Mouse (Mus musculus) limb, embryonic 10.5 days (tissue): Measurements from ENCODE around the gene Rhot2. TPM values are rescaled to one million over a fixed set of nuclear protein-coding genes. Genes with fewer than 3 reads are reported as not detected.

Source experiments
- DNase-seq: peaks from one replicate; pipeline ENCODE4 v3.0.0-alpha.2; 2017; ENCODE audit warnings: low spot score
- H3K27ac ChIP-seq: fragments of 300-500 bp; sonication (generic); 2 replicates; pipeline ENCODE4 v1.5.1; 2016; ENCODE audit warnings: mild to moderate bottlenecking
- H3K27me3 ChIP-seq: fragments of 300-500 bp; sonication (generic); 2 replicates; pipeline ENCODE4 v1.6.1; 2016; ENCODE audit warnings: low read depth, mild to moderate bottlenecking; ENCODE audit not compliant: poor library complexity, severe bottlenecking
- H3K36me3 ChIP-seq: fragments of 300-500 bp; sonication (generic); 2 replicates; pipeline ENCODE4 v1.6.1; 2016; ENCODE audit warnings: mild to moderate bottlenecking, moderate library complexity
- H3K4me1 ChIP-seq: fragments of 300-500 bp; sonication (generic); 2 replicates; pipeline ENCODE4 v1.6.1; 2016
- H3K4me3 ChIP-seq: fragments of 300-500 bp; sonication (generic); 2 replicates; pipeline ENCODE4 v1.5.1; 2016; ENCODE audit warnings: mild to moderate bottlenecking, moderate library complexity
- H3K9me3 ChIP-seq: fragments of 300-500 bp; sonication (generic); replicated peaks from 2 replicates; pipeline ENCODE4 v1.6.1; 2016; ENCODE audit warnings: mild to moderate bottlenecking
- WGBS: fragments of 180-500 bp; shearing (Covaris S2); methylation state at CpG from one replicate; pipeline ENCODE4 v1.1.7; 2016; 5-methylcytosine and 5-hydroxymethylcytosine counted together
- polyA plus RNA-seq: library from polyadenylated mRNA; unstranded; fragments of >200 nt; fragmentation: Nextera tagmentation; extraction: Ambion mirVana; gene quantifications from 2 replicates; pipeline ENCODE4 v1.2.1, GENCODE M21; 2016

Rhot2 gene
- polyA plus RNA-seq, 1 experiment from 2014 or later, result 32.6 TPM

GRCm38 (mm10) chr17:25860229-25860628, 15.6 kb upstream of the Rhot2 start:
- H3K9me3 ChIP-seq, result no peaks in the 10 kb centered on the region

GRCm38 (mm10) chr17:25843636-25844395, 835 bp downstream of the Rhot2 start:
- Histone ChIP-seq H3K9me3 (no peaks in the 10 kb centered on the region), H3K4me3 (peak overlapping the region; percentile 95), H3K4me1 (peaks cover 35% of the 10 kb centered on the region), H3K27ac (peak overlapping the region; percentile 93), H3K36me3 (peaks cover 83% of the 10 kb centered on the region), H3K27me3 (no peaks in the 10 kb centered on the region)
- 3% methylated on average over 38 of the region's 38 CpGs for WGBS
- no peak for DNase-seq

More at GRCm38 (mm10) chr17:25860229-25860628, 15.6 kb upstream of the Rhot2 start:
- peak overlapping the region; percentile 95; the same call in 1 of the 2 replicates for H3K27ac ChIP-seq
- peaks cover 30% of the 10 kb centered on the region for H3K36me3 ChIP-seq
- H3K4me1 ChIP-seq, result peaks cover 35% of the 10 kb centered on the region
- 95% methylated on average over 6 of the region's 6 CpGs for WGBS
- peak overlapping the region; percentile 83 for H3K4me3 ChIP-seq
- DNase-seq, result no peak
- no peaks in the 10 kb centered on the region for H3K27me3 ChIP-seq

GRCm38 (mm10) chr17:25843122-25843521, 1.5 kb downstream of the Rhot2 start:
- peak overlapping the region; percentile 95 for H3K4me3 ChIP-seq
- H3K9me3 ChIP-seq, result no peaks in the 10 kb centered on the region
- H3K27me3 ChIP-seq, result no peaks in the 10 kb centered on the region
- no peak overlapping the region for H3K27ac ChIP-seq
- WGBS, result 97% methylated on average over 4 of the region's 4 CpGs
- H3K4me1 ChIP-seq, result peaks cover 40% of the 10 kb centered on the region
- H3K36me3 ChIP-seq, result peaks cover 83% of the 10 kb centered on the region
- no peak for DNase-seq

- no peaks in the 10 kb centered on the region for H3K27me3 ChIP-seq
- no peaks in the 10 kb centered on the region for H3K9me3 ChIP-seq
- H3K36me3 ChIP-seq, result peaks cover 83% of the 10 kb centered on the region
- H3K4me3 ChIP-seq, result peak overlapping the region; percentile 10; the same call in 1 of the 2 replicates
- DNase-seq, result no peak
- no peak overlapping the region for H3K27ac ChIP-seq
- H3K4me1 ChIP-seq, result peaks cover 45% of the 10 kb centered on the region
- 86% methylated on average over 3 of the region's 3 CpGs for WGBS
These were observed 2.1 kb downstream of the Rhot2 start for GRCm38 (mm10) chr17:25842509-25842908.

GRCm38 (mm10) chr17:25841117-25841880, 3.4 kb downstream of the Rhot2 start, which contains the start of gene Gm20683:
Gene Gm20683, minus strand, starts transcription at chr17:25841763.
- DNase-seq, result no peak
- H3K4me1 ChIP-seq, result peaks cover 57% of the 10 kb centered on the region
- peaks cover 75% of the 10 kb centered on the region for H3K36me3 ChIP-seq
- H3K4me3 ChIP-seq, result peak within 1 kb of the TSS; percentile 10; the same call in 1 of the 2 replicates
- H3K27me3 ChIP-seq, result no peaks in the 10 kb centered on the region
- 92% methylated on average over 22 of the region's 22 CpGs for WGBS
- no peak within 1 kb of the TSS for H3K27ac ChIP-seq
- no peaks in the 10 kb centered on the region for H3K9me3 ChIP-seq

- no peak for DNase-seq
- Histone ChIP-seq H3K27me3 (no peaks in the 10 kb centered on the region), H3K4me1 (peaks cover 65% of the 10 kb centered on the region), H3K9me3 (no peaks in the 10 kb centered on the region), H3K27ac (no peak overlapping the region), H3K4me3 (0 out of 2 replicates have a peak overlapping the region, but pooled peaks have one; percentile 6), H3K36me3 (peaks cover 75% of the 10 kb centered on the region)
- WGBS, result 98% methylated on average over 6 of the region's 6 CpGs
These were observed 4.1 kb downstream of the Rhot2 start for GRCm38 (mm10) chr17:25840519-25840918.

GRCm38 (mm10) chr17:25839455-25840235, 5.0 kb downstream of the Rhot2 start:
- no peak for DNase-seq
- H3K4me1 ChIP-seq, result peaks cover 70% of the 10 kb centered on the region
- 84% methylated on average over 14 of the region's 14 CpGs for WGBS
- H3K27ac ChIP-seq, result no peak overlapping the region
- H3K27me3 ChIP-seq, result no peaks in the 10 kb centered on the region
- H3K4me3 ChIP-seq, result no peak overlapping the region
- no peaks in the 10 kb centered on the region for H3K9me3 ChIP-seq
- peaks cover 79% of the 10 kb centered on the region for H3K36me3 ChIP-seq

- 89% methylated on average over 4 of the region's 4 CpGs for WGBS
- DNase-seq, result no peak
- Histone ChIP-seq H3K9me3 (no peaks in the 10 kb centered on the region), H3K36me3 (peaks cover 83% of the 10 kb centered on the region), H3K4me1 (peaks cover 73% of the 10 kb centered on the region), H3K4me3 (no peak overlapping the region), H3K27me3 (no peaks in the 10 kb centered on the region), H3K27ac (no peak overlapping the region)
These were observed 5.7 kb downstream of the Rhot2 start for GRCm38 (mm10) chr17:25838904-25839303.

GRCm38 (mm10) chr17:25837533-25837932, 7.1 kb downstream of the Rhot2 start:
- Histone ChIP-seq H3K4me3 (peak overlapping the region; percentile 77), H3K36me3 (peaks cover 75% of the 10 kb centered on the region), H3K9me3 (no peaks in the 10 kb centered on the region), H3K4me1 (peaks cover 67% of the 10 kb centered on the region), H3K27me3 (no peaks in the 10 kb centered on the region), H3K27ac (no peak overlapping the region)
- 61% methylated on average over 3 of the region's 3 CpGs for WGBS
- no peak for DNase-seq

GRCm38 (mm10) chr17:25837076-25837410, 7.6 kb downstream of the Rhot2 start, which contains the start of gene Rhbdl1:
Gene Rhbdl1, minus strand, starts transcription at chr17:25837295.
- Histone ChIP-seq H3K9me3 (no peaks in the 10 kb centered on the region), H3K36me3 (peaks cover 71% of the 10 kb centered on the region), H3K4me3 (peak within 1 kb of the TSS; percentile 77), H3K4me1 (peaks cover 65% of the 10 kb centered on the region), H3K27me3 (no peaks in the 10 kb centered on the region), H3K27ac (peak within 1 kb of the TSS; percentile 79)
- peak; percentile 77 for DNase-seq
- 2% methylated on average over 29 of the region's 29 CpGs for WGBS

- 25% methylated on average over 23 of the region's 23 CpGs for WGBS
- no peaks in the 10 kb centered on the region for H3K9me3 ChIP-seq
- no peaks in the 10 kb centered on the region for H3K27me3 ChIP-seq
- H3K4me1 ChIP-seq, result peaks cover 70% of the 10 kb centered on the region
- no peak for DNase-seq
- peak overlapping the region; percentile 77 for H3K4me3 ChIP-seq
- peaks cover 71% of the 10 kb centered on the region for H3K36me3 ChIP-seq
- H3K27ac ChIP-seq, result peak overlapping the region; percentile 79
These were observed 8.1 kb downstream of the Rhot2 start for GRCm38 (mm10) chr17:25836397-25837075.

GRCm38 (mm10) chr17:25835816-25836215, 8.8 kb downstream of the Rhot2 start:
- 92% methylated on average over 16 of the region's 16 CpGs for WGBS
- Histone ChIP-seq H3K36me3 (peaks cover 71% of the 10 kb centered on the region), H3K27ac (peak overlapping the region; percentile 79; the same call in 1 of the 2 replicates), H3K27me3 (no peaks in the 10 kb centered on the region), H3K9me3 (no peaks in the 10 kb centered on the region), H3K4me1 (peaks cover 77% of the 10 kb centered on the region), H3K4me3 (peak overlapping the region; percentile 77)
- no peak for DNase-seq
